Mouse (Mus musculus) liver, embryonic 11.5 days (tissue): ENCODE results near the gene 3110082I17Rik. TPM values are rescaled to one million over a fixed set of nuclear protein-coding genes. Genes with fewer than 3 reads are reported as not detected.

Experiments used
- ATAC-seq: fragments of 200-750 bp; cut with Nextera tagmentation; replicated peaks from 2 replicates; pipeline ENCODE4 v1.8.0; 2017; ENCODE audit warnings: moderate number of reproducible peaks, mild to moderate bottlenecking, moderate TSS enrichment, moderate library complexity; ENCODE audit not compliant: low FRiP score
- DNase-seq: peaks from one replicate; pipeline ENCODE4 v3.0.0-alpha.2; 2017; ENCODE audit warnings: low spot score
- H3K27ac ChIP-seq: fragments of 300-500 bp; sonication (generic); 2 replicates; pipeline ENCODE4 v1.5.1; 2014; ENCODE audit warnings: mild to moderate bottlenecking, low read depth, low read length, control low read depth
- H3K27me3 ChIP-seq: fragments of 300-500 bp; sonication (generic); replicated peaks from 2 replicates; pipeline ENCODE4 v1.6.1; 2014; ENCODE audit warnings: low read length, mixed read lengths; ENCODE audit not compliant: control insufficient read depth, insufficient read depth
- H3K36me3 ChIP-seq: fragments of 300-500 bp; sonication (generic); 2 replicates; pipeline ENCODE4 v1.6.1; 2014; ENCODE audit warnings: mild to moderate bottlenecking, low read length, moderate library complexity, mixed read lengths; ENCODE audit not compliant: control insufficient read depth, insufficient read depth
- H3K4me1 ChIP-seq: fragments of 300-500 bp; sonication (generic); replicated peaks from 2 replicates; pipeline ENCODE4 v1.6.1; 2014; ENCODE audit warnings: low read length, mixed read lengths; ENCODE audit not compliant: control insufficient read depth, insufficient read depth
- H3K4me2 ChIP-seq: fragments of 300-500 bp; sonication (generic); 2 replicates; pipeline ENCODE4 v1.6.1; 2014; ENCODE audit warnings: mild to moderate bottlenecking, control low read depth, moderate library complexity
- H3K4me3 ChIP-seq: fragments of 300-500 bp; sonication (generic); 2 replicates; pipeline ENCODE4 v1.5.1; 2014; ENCODE audit warnings: low read depth, low read length, control low read depth
- H3K9ac ChIP-seq: fragments of 300-500 bp; sonication (generic); 2 replicates; pipeline ENCODE4 v1.6.1; 2014; ENCODE audit warnings: low read depth, low read length, control low read depth
- H3K9me3 ChIP-seq: fragments of 300-500 bp; sonication (generic); 2 replicates; pipeline ENCODE4 v1.6.1; 2016; ENCODE audit warnings: low read length, inconsistent platforms, mixed read lengths; ENCODE audit not compliant: control insufficient read depth
- whole genome bisulfite sequencing: fragments of 180-500 bp; shearing (Covaris S2); extraction: QIAGEN DNeasy Blood & Tissue Kit; methylation state at CpG from one replicate; pipeline ENCODE4 v1.1.7; 2014; 5-methylcytosine and 5-hydroxymethylcytosine counted together
- polyA plus RNA-seq: library from polyadenylated mRNA; unstranded; fragments of >200 nt; fragmentation: Nextera tagmentation; extraction: Ambion mirVana; gene quantifications from 2 replicates; pipeline ENCODE4 v1.2.1, GENCODE M21; 2014

Gene 3110082I17Rik
- polyA plus RNA-seq, 1 experiment from 2014 or later = 49.4 TPM

GRCm38 (mm10) chr5:139332590-139333272 lies 127.6 kb downstream of the 3110082I17Rik start:
- H3K9me3 ChIP-seq = no peaks in the 10 kb centered on the region
- peaks cover 11% of the 10 kb centered on the region for H3K4me1 ChIP-seq
- H3K36me3 ChIP-seq = peaks cover 11% of the 10 kb centered on the region; the same call in 1 of the 2 replicates
- DNase-seq (no peak), ATAC-seq (0 out of 2 replicates have a peak, but pooled peaks have one; percentile 13)
- H3K9ac ChIP-seq = no peak overlapping the region
- H3K27me3 ChIP-seq = no peaks in the 10 kb centered on the region
- no peak overlapping the region for H3K4me3 ChIP-seq
- no peak overlapping the region for H3K4me2 ChIP-seq
- WGBS = 77% methylated on average over 8 of the region's 8 CpGs
- peak overlapping the region; percentile 48; the same call in 1 of the 2 replicates for H3K27ac ChIP-seq

GRCm38 (mm10) chr5:139331742-139332141 lies 128.6 kb downstream of the 3110082I17Rik start:
- Histone ChIP-seq H3K9ac (no peak overlapping the region), H3K27ac (no peak overlapping the region), H3K4me1 (peaks cover 11% of the 10 kb centered on the region), H3K9me3 (no peaks in the 10 kb centered on the region), H3K4me3 (no peak overlapping the region), H3K27me3 (no peaks in the 10 kb centered on the region), H3K36me3 (peaks cover 5% of the 10 kb centered on the region; the same call in 1 of the 2 replicates), H3K4me2 (no peak overlapping the region)
- peak; percentile 78 for DNase-seq
- ATAC-seq = 0 out of 2 replicates have a peak, but pooled peaks have one; percentile 3
- WGBS = 16% methylated on average over 8 of the region's 8 CpGs

- Histone ChIP-seq H3K4me2 (no peak overlapping the region), H3K4me1 (peaks cover 11% of the 10 kb centered on the region), H3K27me3 (0 out of 2 replicates have a peak, but pooled peaks cover 6% of the 10 kb centered on the region), H3K27ac (no peak overlapping the region), H3K9me3 (no peaks in the 10 kb centered on the region), H3K4me3 (no peak overlapping the region), H3K9ac (no peak overlapping the region), H3K36me3 (0 out of 2 replicates have a peak, but pooled peaks cover 2% of the 10 kb centered on the region)
- 66% methylated on average over 7 of the region's 7 CpGs for WGBS
- DNase-seq (no peak), ATAC-seq (no peak)
These were observed 129.6 kb downstream of the 3110082I17Rik start for GRCm38 (mm10) chr5:139330766-139331165.

- no peak overlapping the region for H3K4me3 ChIP-seq
- peaks cover 25% of the 10 kb centered on the region for H3K27me3 ChIP-seq
- ATAC-seq (no peak), DNase-seq (no peak)
- H3K36me3 ChIP-seq = no peaks in the 10 kb centered on the region
- H3K4me1 ChIP-seq = peaks cover 23% of the 10 kb centered on the region
- WGBS = 38% methylated on average over 7 of the region's 7 CpGs
- H3K9ac ChIP-seq = no peak overlapping the region
- no peak overlapping the region for H3K4me2 ChIP-seq
- no peaks in the 10 kb centered on the region for H3K9me3 ChIP-seq
- 0 out of 2 replicates have a peak overlapping the region, but pooled peaks have one; percentile 3 for H3K27ac ChIP-seq
These were observed 132.7 kb downstream of the 3110082I17Rik start for GRCm38 (mm10) chr5:139327634-139328020.

- Histone ChIP-seq H3K4me2 (no peak overlapping the region), H3K27ac (0 out of 2 replicates have a peak overlapping the region, but pooled peaks have one; percentile 3), H3K9me3 (no peaks in the 10 kb centered on the region), H3K36me3 (no peaks in the 10 kb centered on the region), H3K27me3 (peaks cover 25% of the 10 kb centered on the region), H3K9ac (no peak overlapping the region), H3K4me1 (peaks cover 19% of the 10 kb centered on the region), H3K4me3 (no peak overlapping the region)
- DNase-seq (no peak), ATAC-seq (no peak)
- 67% methylated on average over 7 of the region's 7 CpGs for WGBS
These were observed 133.2 kb downstream of the 3110082I17Rik start for GRCm38 (mm10) chr5:139326986-139327633.

GRCm38 (mm10) chr5:139326111-139326696 lies 134.1 kb downstream of the 3110082I17Rik start:
- Histone ChIP-seq H3K36me3 (no peaks in the 10 kb centered on the region), H3K4me2 (peak overlapping the region; percentile 99), H3K27me3 (peaks cover 25% of the 10 kb centered on the region), H3K9ac (no peak overlapping the region), H3K9me3 (no peaks in the 10 kb centered on the region), H3K4me3 (no peak overlapping the region), H3K4me1 (peaks cover 16% of the 10 kb centered on the region), H3K27ac (no peak overlapping the region)
- 62% methylated on average over 13 of the region's 13 CpGs for WGBS
- no peak for DNase-seq
- no peak for ATAC-seq

- H3K4me1 ChIP-seq = peaks cover 16% of the 10 kb centered on the region
- peak; percentile 69 for DNase-seq
- peak within 1 kb of the TSS; percentile 86 for H3K4me3 ChIP-seq
- peaks cover 25% of the 10 kb centered on the region for H3K27me3 ChIP-seq
- H3K9ac ChIP-seq = peak within 1 kb of the TSS; percentile 79
- 2% methylated on average over 61 of the region's 61 CpGs for WGBS
- peak within 1 kb of the TSS; percentile 99 for H3K4me2 ChIP-seq
- no peaks in the 10 kb centered on the region for H3K36me3 ChIP-seq
- peak within 1 kb of the TSS; percentile 66; the same call in 1 of the 2 replicates for H3K27ac ChIP-seq
- H3K9me3 ChIP-seq = no peaks in the 10 kb centered on the region
- peak; percentile 83 for ATAC-seq
These were observed 134.8 kb downstream of the 3110082I17Rik start, which contains the start of gene Adap1 for GRCm38 (mm10) chr5:139325395-139325966. Gene Adap1 (minus strand): TSS chr5:139325622.

- Histone ChIP-seq H3K9me3 (no peaks in the 10 kb centered on the region), H3K4me3 (peak overlapping the region; percentile 86), H3K4me1 (peaks cover 16% of the 10 kb centered on the region), H3K9ac (peak overlapping the region; percentile 79), H3K36me3 (no peaks in the 10 kb centered on the region), H3K27ac (peak overlapping the region; percentile 66; the same call in 1 of the 2 replicates), H3K27me3 (peaks cover 25% of the 10 kb centered on the region), H3K4me2 (peak overlapping the region; percentile 99)
- ATAC-seq (peak; percentile 25), DNase-seq (peak; percentile 56)
- 2% methylated on average over 61 of the region's 62 CpGs for WGBS
These were observed 135.5 kb downstream of the 3110082I17Rik start for GRCm38 (mm10) chr5:139324691-139325394.
